In genomic region chr17:45981841-45982240, GRCm38 (mm10) we compare ENCODE assay signal across 21 mouse cellular contexts. TPM values are rescaled to one million over a fixed set of nuclear protein-coding genes. Genes with fewer than 3 reads are reported as not detected.
A peak's percentile ranks its signal among the peaks of the same experiment; 100 is the strongest.
DNase-seq lines count a peak whose midpoint lies in the region; ATAC-seq and TF ChIP-seq lines count a peak whose summit lies in the region.
"Had no signal": no experiment of that assay in that cellular context is flagged by ENCODE, and none has a peak within 500 bp of the region (broad histone marks: within the 10 kb centered on the region; RNA-seq: fewer than 3 reads in every experiment).

No protein-coding gene starts in this region.

- H3K27me3 ChIP-seq in forebrain, embryonic 14.5 days (replicated peaks; ENCODE audit: control insufficient read depth, insufficient read depth, low read length), result no peaks in the 10 kb centered on the region
- H3K27me3 ChIP-seq in forebrain, embryonic 12.5 days, result no peaks in the 10 kb centered on the region
- H3K27me3 ChIP-seq in hindbrain, postnatal 0 days (ENCODE audit: insufficient read depth, low read length), result no peaks in the 10 kb centered on the region
- H3K27me3 ChIP-seq in hindbrain, embryonic 13.5 days, result no peaks in the 10 kb centered on the region
- H3K27me3 ChIP-seq: Patski had no signal

- H3K4me2 ChIP-seq in forebrain, embryonic 14.5 days (ENCODE audit: low read length), result no peak overlapping the region
- H3K4me2 ChIP-seq in forebrain, embryonic 12.5 days, result no peak overlapping the region
- no peak overlapping the region for H3K4me2 ChIP-seq in hindbrain, postnatal 0 days (ENCODE audit: low read depth, low read length)
- H3K4me2 ChIP-seq in hindbrain, embryonic 13.5 days, result no peak overlapping the region
- H3K4me2 ChIP-seq: hindbrain, embryonic 14.5 days had no signal

- H3K36me3 ChIP-seq in forebrain, embryonic 14.5 days (ENCODE audit: control insufficient read depth, insufficient read depth, low read length), result no peaks in the 10 kb centered on the region
- H3K36me3 ChIP-seq in forebrain, embryonic 12.5 days (replicated peaks), result no peaks in the 10 kb centered on the region
- H3K36me3 ChIP-seq in hindbrain, postnatal 0 days (ENCODE audit: insufficient read depth, low read length), result no peaks in the 10 kb centered on the region
- H3K36me3 ChIP-seq in hindbrain, embryonic 13.5 days, result no peaks in the 10 kb centered on the region
- H3K36me3 ChIP-seq: embryonic facial prominence, embryonic 10.5 days; heart, embryonic 10.5 days had no signal

- TF ChIP-seq CTCF in hindbrain, postnatal 0 days (IDR thresholded peaks at IDR 0.05; ENCODE audit: low read depth), result no peak

- no peak overlapping the region for H3K4me3 ChIP-seq in forebrain, embryonic 14.5 days (ENCODE audit: low read depth, low read length)
- H3K4me3 ChIP-seq in forebrain, embryonic 12.5 days (replicated peaks), result no peak overlapping the region
- no peak overlapping the region for H3K4me3 ChIP-seq in hindbrain, postnatal 0 days (ENCODE audit: low read length)
- H3K4me3 ChIP-seq in hindbrain, embryonic 13.5 days, result no peak overlapping the region
- H3K4me3 ChIP-seq: embryonic facial prominence, embryonic 10.5 days; heart, embryonic 10.5 days had no signal

- 84% methylated on average over 1 of the region's 1 CpGs for WGBS in forebrain, embryonic 14.5 days
- 69% methylated on average over 1 of the region's 1 CpGs for WGBS in forebrain, embryonic 12.5 days
- 48% methylated on average over 1 of the region's 1 CpGs for WGBS in hindbrain, postnatal 0 days
- WGBS in hindbrain, embryonic 13.5 days, result 62% methylated on average over 1 of the region's 1 CpGs

- H3K4me1 ChIP-seq in forebrain, embryonic 14.5 days (ENCODE audit: control insufficient read depth, insufficient read depth, low read length), result no peaks in the 10 kb centered on the region
- no peaks in the 10 kb centered on the region for H3K4me1 ChIP-seq in forebrain, embryonic 12.5 days
- no peaks in the 10 kb centered on the region for H3K4me1 ChIP-seq in hindbrain, postnatal 0 days (ENCODE audit: insufficient read depth, low read length)
- no peaks in the 10 kb centered on the region for H3K4me1 ChIP-seq in hindbrain, embryonic 13.5 days (replicated peaks)

- no peaks in the 10 kb centered on the region for H3K9me3 ChIP-seq in forebrain, embryonic 14.5 days (replicated peaks; ENCODE audit: control insufficient read depth, low read length)
- H3K9me3 ChIP-seq in forebrain, embryonic 12.5 days, result no peaks in the 10 kb centered on the region
- H3K9me3 ChIP-seq in hindbrain, postnatal 0 days (ENCODE audit: low read length), result no peaks in the 10 kb centered on the region
- no peaks in the 10 kb centered on the region for H3K9me3 ChIP-seq in hindbrain, embryonic 13.5 days
- H3K9me3 ChIP-seq: embryonic facial prominence, embryonic 10.5 days; heart, embryonic 10.5 days had no signal

- no peak for ATAC-seq in forebrain, embryonic 14.5 days
- ATAC-seq in forebrain, embryonic 12.5 days (ENCODE audit: low FRiP score), result no peak
- ATAC-seq in hindbrain, postnatal 0 days, result no peak
- ATAC-seq in hindbrain, embryonic 13.5 days (ENCODE audit: low FRiP score), result no peak
- ATAC-seq: activated CD4-positive, CD25-positive, alpha-beta regulatory T cell, adult 4 months; inflammation-experienced regulatory T-cells, adult 6 months; intestine, postnatal 0 days; Patski had no signal

- DNase-seq in forebrain, embryonic 14.5 days (ENCODE audit: low spot score), result peak; percentile 34
- peak; percentile 34 for DNase-seq in hindbrain, postnatal 0 days (ENCODE audit: low spot score)
- DNase-seq in layer of hippocampus, postnatal 14 days (ENCODE audit: low spot score in 2 of 2), result peak; percentile 17 to 59
- no peak for DNase-seq in layer of hippocampus, adult 11-12 months (ENCODE audit: low spot score)
- peak; percentile 6 for DNase-seq in brain, adult 2 months (ENCODE audit: low read depth, low spot score)
- DNase-seq in ovary, postnatal 14 days (ENCODE audit: low spot score), result no peak
- DNase-seq: adrenal gland, postnatal 14 days; cerebellum, adult 8-10 months; gastrocnemius, postnatal 36 days; heart, adult 11 months; heart, postnatal 10 days; heart, postnatal 4 days had no signal

- no peak overlapping the region for H3K27ac ChIP-seq in forebrain, embryonic 14.5 days (ENCODE audit: low read depth, low read length)
- no peak overlapping the region for H3K27ac ChIP-seq in forebrain, embryonic 12.5 days
- H3K27ac ChIP-seq in hindbrain, postnatal 0 days, result no peak overlapping the region
- H3K27ac ChIP-seq in hindbrain, embryonic 13.5 days, result no peak overlapping the region
- H3K27ac ChIP-seq: embryonic facial prominence, embryonic 10.5 days; heart, embryonic 10.5 days; hindbrain, embryonic 14.5 days had no signal

- H3K9ac ChIP-seq in forebrain, embryonic 14.5 days (ENCODE audit: low read length), result no peak overlapping the region
- H3K9ac ChIP-seq in forebrain, embryonic 12.5 days, result no peak overlapping the region
- no peak overlapping the region for H3K9ac ChIP-seq in hindbrain, postnatal 0 days (replicated peaks; ENCODE audit: low read length)
- no peak overlapping the region for H3K9ac ChIP-seq in hindbrain, embryonic 13.5 days
- H3K9ac ChIP-seq: hindbrain, embryonic 14.5 days had no signal

RNA-seq across cellular contexts. Expression of gene Vegfa, which starts 50.3 kb away (rescaled TPM):
- 2.3 and 2.6 TPM in 2 replicates for polyA plus RNA-seq in forebrain, embryonic 14.5 days (2014; fragmentation: Nextera tagmentation; extraction: Ambion mirVana)
- polyA plus RNA-seq in forebrain, embryonic 12.5 days (2016; fragmentation: Nextera tagmentation; extraction: Ambion mirVana), result 4.1 TPM in 2 replicates
- 89.5 and 89.6 TPM in 2 replicates for total RNA-seq in hindbrain, postnatal 0 days (2014; rRNA removed)
- 4.1 and 4.8 TPM in 2 replicates for polyA plus RNA-seq in hindbrain, postnatal 0 days (2015; fragmentation: Nextera tagmentation; extraction: Ambion mirVana)
- 2.8 and 4.1 TPM in 2 replicates for polyA plus RNA-seq in hindbrain, embryonic 13.5 days (2015; fragmentation: Nextera tagmentation; extraction: Ambion mirVana)
- total RNA-seq in layer of hippocampus, postnatal 14 days (2021), result 10 to 100 TPM; 79.6 to 96.5 TPM
- polyA plus RNA-seq: activated CD4-positive, CD25-positive, alpha-beta regulatory T cell, adult 4 months; inflammation-experienced regulatory T-cells, adult 6 months had no signal

Comparison
In these comparisons a context has a peak if more than half of its experiments do, and no peak if none do; other contexts are left out.
1. DNase-seq: peak in forebrain, embryonic 14.5 days (single experiment), hindbrain, postnatal 0 days (single experiment), layer of hippocampus, postnatal 14 days (2 of 2) and brain, adult 2 months (single experiment); none in layer of hippocampus, adult 11-12 months (single experiment) and ovary, postnatal 14 days (single experiment).